Mouse (Mus musculus) heart, embryonic 12.5 days (tissue): Measurements from ENCODE around the gene Ctsh. TPM values are rescaled to one million over a fixed set of nuclear protein-coding genes. Genes with fewer than 3 reads are reported as not detected.
"Not testable (repeated sequence)": the region's sequence is repeated elsewhere in the genome, so short reads cannot be mapped to it uniquely, and the experiment has no call there.

Experiments
- ATAC-seq: fragments of 200-750 bp; cut with Nextera tagmentation; 2 replicates; pipeline ENCODE4 v1.8.0; 2017; ENCODE audit warnings: moderate TSS enrichment, moderate library complexity; ENCODE audit not compliant: insufficient number of reproducible peaks, low FRiP score
- H3K27ac ChIP-seq: fragments of 300-500 bp; sonication (generic); 2 replicates; pipeline ENCODE4 v1.5.1; 2016; ENCODE audit warnings: mild to moderate bottlenecking, moderate library complexity; ENCODE audit not compliant: poor library complexity, severe bottlenecking
- H3K27me3 ChIP-seq: fragments of 300-500 bp; sonication (generic); replicated peaks from 2 replicates; pipeline ENCODE4 v1.6.1; 2016; ENCODE audit warnings: mild to moderate bottlenecking, moderate library complexity
- H3K36me3 ChIP-seq: fragments of 300-500 bp; sonication (generic); 2 replicates; pipeline ENCODE4 v1.6.1; 2016; ENCODE audit warnings: mild to moderate bottlenecking, moderate library complexity
- H3K4me1 ChIP-seq: fragments of 300-500 bp; sonication (generic); replicated peaks from 2 replicates; pipeline ENCODE4 v1.6.1; 2016; ENCODE audit warnings: mild to moderate bottlenecking
- H3K4me2 ChIP-seq: fragments of 300-500 bp; sonication (generic); 2 replicates; pipeline ENCODE4 v1.6.1; 2016; ENCODE audit warnings: mild to moderate bottlenecking, moderate library complexity
- H3K4me3 ChIP-seq: fragments of 300-500 bp; sonication (generic); 2 replicates; pipeline ENCODE4 v1.5.1; 2016; ENCODE audit warnings: mild to moderate bottlenecking
- H3K9ac ChIP-seq: fragments of 300-500 bp; sonication (generic); 2 replicates; pipeline ENCODE4 v1.6.1; 2016; ENCODE audit warnings: mild to moderate bottlenecking, moderate library complexity
- H3K9me3 ChIP-seq: fragments of 300-500 bp; sonication (generic); replicated peaks from 2 replicates; pipeline ENCODE4 v1.6.1; 2016; ENCODE audit warnings: mild to moderate bottlenecking, moderate library complexity
- WGBS: fragments of 180-500 bp; shearing (Covaris S2); methylation state at CpG from one replicate; pipeline ENCODE4 v1.1.7; 2016; 5-methylcytosine and 5-hydroxymethylcytosine counted together
- polyA plus RNA-seq: library from polyadenylated mRNA; unstranded; fragments of >200 nt; fragmentation: Nextera tagmentation; extraction: Ambion mirVana; gene quantifications from 2 replicates; pipeline ENCODE4 v1.2.1, GENCODE M21; 2016

Gene Ctsh
- polyA plus RNA-seq, 1 experiment from 2014 or later = 39.3 TPM

DNA sequence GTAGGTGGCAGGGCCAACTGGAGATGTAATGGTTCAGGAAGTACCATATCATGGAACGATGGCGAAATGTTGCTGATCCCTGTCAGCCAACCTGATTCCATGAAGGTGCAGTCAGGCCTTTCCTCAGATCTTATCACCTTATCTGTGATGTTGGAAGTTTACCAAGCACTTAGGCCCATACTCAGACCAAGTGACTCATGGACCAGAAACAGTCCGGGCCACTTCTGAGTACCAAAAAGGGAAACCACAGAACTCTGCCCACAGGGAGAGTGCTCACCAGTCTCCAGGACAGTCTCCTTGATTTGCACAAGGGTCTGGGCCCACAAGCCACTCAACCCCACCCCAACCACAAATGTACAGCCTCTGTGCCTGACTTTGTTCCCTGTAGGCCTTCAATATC, 18.2 kb upstream of the Ctsh start:
- Histone ChIP-seq H3K9me3 (no peaks in the 10 kb centered on the region), H3K36me3 (no peaks in the 10 kb centered on the region), H3K27ac (no peak overlapping the region), H3K4me1 (no peaks in the 10 kb centered on the region), H3K4me3 (no peak overlapping the region), H3K9ac (no peak overlapping the region), H3K4me2 (no peak overlapping the region), H3K27me3 (no peaks in the 10 kb centered on the region)
- no peak for ATAC-seq
- WGBS = 70% methylated on average over 3 of the region's 3 CpGs

DNA sequence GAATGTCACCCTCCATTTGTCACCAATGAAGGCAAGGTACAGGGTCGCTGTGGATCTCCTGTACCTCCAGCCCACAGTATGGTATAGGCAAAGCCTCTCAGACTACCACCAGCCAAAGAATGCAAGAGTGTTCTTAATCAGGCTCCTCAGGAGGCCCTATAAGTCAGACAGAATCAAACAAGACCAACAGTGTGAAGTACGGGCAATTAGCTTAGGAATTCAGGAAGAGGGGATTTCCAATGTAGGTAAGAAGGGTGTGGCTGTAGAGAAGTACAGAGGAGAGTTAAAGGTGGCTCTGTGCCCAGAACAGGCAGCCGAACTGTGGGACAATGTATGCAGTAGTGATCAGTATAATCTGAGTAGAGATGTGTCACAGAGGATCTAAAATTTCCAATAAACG, 17.6 kb upstream of the Ctsh start:
- no peak for ATAC-seq
- 73% methylated on average over 4 of the region's 4 CpGs for WGBS
- Histone ChIP-seq H3K4me2 (no peak overlapping the region), H3K4me3 (no peak overlapping the region), H3K27me3 (no peaks in the 10 kb centered on the region), H3K9ac (no peak overlapping the region), H3K4me1 (no peaks in the 10 kb centered on the region), H3K27ac (no peak overlapping the region), H3K9me3 (no peaks in the 10 kb centered on the region), H3K36me3 (no peaks in the 10 kb centered on the region)

DNA sequence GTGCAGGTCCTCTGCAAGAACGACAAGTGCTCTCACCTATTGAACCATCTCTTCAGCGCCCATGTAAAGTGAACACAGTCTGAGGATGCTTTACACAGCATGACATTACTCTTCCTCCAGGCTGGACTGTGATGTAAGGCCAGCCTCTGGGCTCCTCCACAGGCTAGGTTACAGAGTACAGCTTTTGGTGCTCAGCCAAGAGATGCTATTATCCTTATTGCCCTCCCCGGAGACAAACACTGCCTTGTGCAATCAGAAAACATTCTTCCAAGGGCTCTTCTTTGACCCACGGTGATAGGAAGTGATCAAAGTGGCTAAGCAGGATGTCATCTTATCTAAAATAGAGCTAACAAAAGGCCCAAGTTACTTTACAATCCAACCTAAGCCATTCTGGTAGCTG, 15.4 kb upstream of the Ctsh start:
- ATAC-seq = no peak
- Histone ChIP-seq H3K4me2 (no peak overlapping the region), H3K4me3 (no peak overlapping the region), H3K9me3 (no peaks in the 10 kb centered on the region), H3K27ac (no peak overlapping the region), H3K36me3 (no peaks in the 10 kb centered on the region), H3K9ac (no peak overlapping the region), H3K27me3 (no peaks in the 10 kb centered on the region), H3K4me1 (no peaks in the 10 kb centered on the region)
- WGBS = 65% methylated on average over 4 of the region's 4 CpGs

- Histone ChIP-seq H3K9ac (no peak overlapping the region), H3K4me2 (no peak overlapping the region), H3K4me3 (no peak overlapping the region), H3K27ac (no peak overlapping the region), H3K27me3 (no peaks in the 10 kb centered on the region), H3K9me3 (0 out of 2 replicates have a peak, but pooled peaks cover 2% of the 10 kb centered on the region), H3K4me1 (no peaks in the 10 kb centered on the region), H3K36me3 (no peaks in the 10 kb centered on the region)
- ATAC-seq = no peak
- 44% methylated on average over 2 of the region's 2 CpGs for WGBS
These were observed 13.0 kb upstream of the Ctsh start for GRCm38 (mm10) chr9:90040916-90041315.

- WGBS = 92% methylated on average over 3 of the region's 3 CpGs
- H3K4me3 ChIP-seq = no peak overlapping the region
- ATAC-seq = no peak
- no peak overlapping the region for H3K4me2 ChIP-seq
- H3K4me1 ChIP-seq = no peaks in the 10 kb centered on the region
- peaks cover 8% of the 10 kb centered on the region for H3K9me3 ChIP-seq
- H3K27ac ChIP-seq = no peak overlapping the region
- no peak overlapping the region for H3K9ac ChIP-seq
- H3K27me3 ChIP-seq = no peaks in the 10 kb centered on the region
- no peaks in the 10 kb centered on the region for H3K36me3 ChIP-seq
These were observed 12.4 kb upstream of the Ctsh start for GRCm38 (mm10) chr9:90041556-90041955.

GRCm38 (mm10) chr9:90042906-90043305, 11.0 kb upstream of the Ctsh start:
- H3K27ac ChIP-seq, H3K4me1 ChIP-seq, H3K27me3 ChIP-seq, H3K9me3 ChIP-seq, H3K4me3 ChIP-seq, ATAC-seq, H3K36me3 ChIP-seq, H3K4me2 ChIP-seq, H3K9ac ChIP-seq: not testable (repeated sequence)
- 87% methylated on average over 8 of the region's 8 CpGs for WGBS

GRCm38 (mm10) chr9:90045191-90045590, 8.8 kb upstream of the Ctsh start:
- no peak overlapping the region for H3K4me2 ChIP-seq
- no peaks in the 10 kb centered on the region for H3K4me1 ChIP-seq
- no peak overlapping the region for H3K9ac ChIP-seq
- H3K27ac ChIP-seq = no peak overlapping the region
- no peak overlapping the region for H3K4me3 ChIP-seq
- no peaks in the 10 kb centered on the region for H3K27me3 ChIP-seq
- peaks cover 10% of the 10 kb centered on the region for H3K9me3 ChIP-seq
- no peak for ATAC-seq
- no peaks in the 10 kb centered on the region for H3K36me3 ChIP-seq
- WGBS = 91% methylated on average over 7 of the region's 7 CpGs

GRCm38 (mm10) chr9:90047937-90048627, 5.9 kb upstream of the Ctsh start:
- ATAC-seq = peak; percentile 76
- Histone ChIP-seq H3K4me2 (no peak overlapping the region), H3K9ac (no peak overlapping the region), H3K27me3 (no peaks in the 10 kb centered on the region), H3K36me3 (no peaks in the 10 kb centered on the region), H3K9me3 (peaks cover 10% of the 10 kb centered on the region), H3K4me1 (no peaks in the 10 kb centered on the region), H3K4me3 (no peak overlapping the region), H3K27ac (peak overlapping the region; percentile 68)
- WGBS = 28% methylated on average over 5 of the region's 5 CpGs

DNA sequence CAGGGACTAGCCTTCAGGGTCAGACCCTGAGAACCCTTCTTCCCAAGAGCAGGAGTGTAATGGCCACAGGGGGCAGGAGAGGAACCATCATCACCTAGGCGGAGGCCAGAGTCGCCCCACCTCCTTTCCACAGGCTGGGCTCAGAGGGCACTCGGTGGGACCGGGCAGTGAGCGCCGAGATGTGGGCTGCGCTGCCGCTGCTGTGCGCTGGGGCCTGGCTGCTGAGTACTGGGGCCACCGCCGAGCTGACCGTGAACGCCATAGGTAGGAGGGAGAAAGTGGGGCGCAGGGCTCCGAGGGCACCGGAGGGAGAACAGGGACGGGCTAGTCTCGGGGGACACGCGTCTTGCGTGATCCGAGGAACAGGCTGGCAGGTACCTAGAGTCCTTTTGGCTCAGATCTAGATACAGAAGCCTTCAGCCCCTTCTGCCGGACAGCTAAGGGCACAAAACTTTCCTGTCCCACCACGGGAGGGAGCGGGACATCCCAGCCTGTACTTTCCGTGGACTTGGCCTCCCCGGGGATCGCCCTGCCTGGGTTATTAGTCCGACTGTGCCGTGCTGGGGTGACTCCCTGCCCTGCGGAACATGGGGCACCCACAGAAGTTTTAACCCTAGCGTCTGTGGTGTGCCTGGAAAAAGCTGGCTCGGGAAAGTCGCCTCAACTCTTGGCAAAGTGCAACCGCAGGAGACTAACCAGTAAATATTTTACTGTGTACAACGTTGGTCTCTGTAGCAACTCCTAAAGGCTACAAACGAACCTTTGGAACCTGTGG, 606 bp downstream of the Ctsh start:
- under 1% methylated on average over 37 of the region's 37 CpGs for WGBS
- H3K9me3 ChIP-seq = no peaks in the 10 kb centered on the region
- peak overlapping the region; percentile 76 for H3K4me2 ChIP-seq
- peak overlapping the region; percentile 77 for H3K9ac ChIP-seq
- no peaks in the 10 kb centered on the region for H3K27me3 ChIP-seq
- H3K27ac ChIP-seq = peak overlapping the region; percentile 61
- 0 out of 2 replicates have a peak, but pooled peaks cover 3% of the 10 kb centered on the region for H3K4me1 ChIP-seq
- H3K4me3 ChIP-seq = peak overlapping the region; percentile 65
- H3K36me3 ChIP-seq = no peaks in the 10 kb centered on the region
- peak; percentile 91 for ATAC-seq

- peak overlapping the region; percentile 76 for H3K4me2 ChIP-seq
- no peaks in the 10 kb centered on the region for H3K27me3 ChIP-seq
- no peak overlapping the region for H3K9ac ChIP-seq
- 48% methylated on average over 5 of the region's 5 CpGs for WGBS
- no peaks in the 10 kb centered on the region for H3K36me3 ChIP-seq
- no peak for ATAC-seq
- no peak overlapping the region for H3K27ac ChIP-seq
- H3K4me1 ChIP-seq = 0 out of 2 replicates have a peak, but pooled peaks cover 3% of the 10 kb centered on the region
- 0 out of 2 replicates have a peak overlapping the region, but pooled peaks have one; percentile 6 for H3K4me3 ChIP-seq
- no peaks in the 10 kb centered on the region for H3K9me3 ChIP-seq
These were observed 1.5 kb downstream of the Ctsh start for GRCm38 (mm10) chr9:90055409-90055808.

- no peak for ATAC-seq
- no peak overlapping the region for H3K4me3 ChIP-seq
- no peak overlapping the region for H3K27ac ChIP-seq
- no peaks in the 10 kb centered on the region for H3K36me3 ChIP-seq
- 0 out of 2 replicates have a peak, but pooled peaks cover 3% of the 10 kb centered on the region for H3K4me1 ChIP-seq
- H3K4me2 ChIP-seq = peak overlapping the region; percentile 76
- 70% methylated on average over 3 of the region's 3 CpGs for WGBS
- H3K9ac ChIP-seq = no peak overlapping the region
- H3K27me3 ChIP-seq = no peaks in the 10 kb centered on the region
- H3K9me3 ChIP-seq = no peaks in the 10 kb centered on the region
These were observed 2.0 kb downstream of the Ctsh start for GRCm38 (mm10) chr9:90055911-90056310.
